Mouse (Mus musculus): ENCODE measurements around the gene Olfr643. TPM values are rescaled to one million over a fixed set of nuclear protein-coding genes. Genes with fewer than 3 reads are reported as not detected.

Olfr643 gene
- not detected for polyA plus RNA-seq (2014; fragmentation: Illumina TruSeq; extraction: RNeasy Lipid Tissue Mini Kit (QIAGEN cat#74804); ENCODE audit: low read depth, low replicate concordance)

DNA sequence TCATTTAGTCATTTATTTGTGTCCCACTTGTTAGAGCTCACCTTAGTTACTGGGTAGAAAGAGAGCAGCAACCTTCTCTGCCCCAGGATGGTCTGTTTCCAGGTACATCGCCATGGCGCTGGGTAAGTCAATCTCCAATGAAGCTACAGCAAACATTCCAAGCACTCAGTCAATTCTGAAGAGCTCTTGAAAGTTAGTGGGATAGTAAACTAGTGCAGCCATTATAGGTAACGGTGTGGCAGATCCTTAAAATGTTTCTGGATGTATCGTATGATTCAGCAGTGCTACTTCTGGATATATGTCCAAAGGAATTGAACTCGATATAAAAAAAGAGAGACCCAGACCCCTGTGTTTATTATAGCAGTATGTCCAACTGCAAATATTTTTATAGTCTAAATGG is at the start of gene Olfr643:
Gene Olfr643 (minus strand): TSS at position 101 of the 400 bp plus-strand sequence.

GRCm38 (mm10) chr7:104183292-104183691 is 46.1 kb upstream of the Olfr643 start, which contains the start of gene Olfr648:
Olfr648 (minus strand) TSS chr7:104183392.

GRCm38 (mm10) chr7:104150456-104150855 is 13.3 kb upstream of the Olfr643 start, which contains the start of gene Ubqlnl:
Ubqlnl (minus strand) TSS chr7:104150556.

GRCm38 (mm10) chr7:104143179-104143578 is 6.0 kb upstream of the Olfr643 start, which contains the start of gene Ubqln3:
Ubqln3 (minus strand) TSS chr7:104143279.

DNA sequence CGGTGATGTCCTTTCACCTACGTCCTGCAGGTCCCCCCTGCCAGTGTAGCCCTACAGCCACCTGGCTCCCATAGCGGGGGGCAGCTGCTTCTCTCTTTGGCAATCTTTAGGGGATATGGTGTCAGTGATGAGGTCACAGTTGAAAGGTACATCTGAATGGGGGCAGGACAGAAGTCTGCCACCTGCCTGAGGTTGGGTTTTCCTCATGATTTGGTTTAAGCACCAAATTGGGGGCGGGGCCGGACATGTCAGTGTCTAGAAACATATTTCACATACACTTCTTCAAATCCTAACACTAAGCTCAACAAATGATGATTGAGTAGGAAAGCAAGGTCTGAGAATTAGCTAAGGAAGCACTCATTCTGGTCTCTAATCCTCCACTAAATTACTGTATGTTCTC is 7.5 kb downstream of the Olfr643 start, which contains the start of gene Ubqln5:
Gene Ubqln5 (minus strand): TSS at position 101 of the 400 bp plus-strand sequence.

GRCm38 (mm10) chr7:104104757-104104972 is 32.5 kb downstream of the Olfr643 start, which contains the start of gene Olfr646:
Olfr646 (plus strand) TSS chr7:104104873.

DNA sequence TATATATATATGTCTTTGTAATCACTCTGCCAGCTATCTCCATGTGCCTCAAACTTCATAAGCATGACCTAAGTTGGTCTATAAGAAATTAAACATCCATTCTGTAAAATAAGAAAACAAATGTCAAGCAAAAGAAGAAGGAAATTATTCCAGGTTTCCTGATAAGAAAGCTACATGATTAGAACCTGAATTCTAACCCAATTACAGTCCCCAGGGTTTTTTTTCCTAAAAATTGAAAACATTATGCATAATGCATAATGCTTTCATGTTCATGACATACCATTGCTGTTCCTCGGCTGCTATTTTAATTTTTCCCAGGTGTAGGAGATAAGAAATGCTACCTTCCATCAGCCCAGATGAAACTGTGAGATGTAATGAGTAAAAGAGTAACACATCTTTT is 51.8 kb downstream of the Olfr643 start, which contains the start of gene Olfr645:
Gene Olfr645 (minus strand): TSS at position 101 of the 400 bp plus-strand sequence.

DNA sequence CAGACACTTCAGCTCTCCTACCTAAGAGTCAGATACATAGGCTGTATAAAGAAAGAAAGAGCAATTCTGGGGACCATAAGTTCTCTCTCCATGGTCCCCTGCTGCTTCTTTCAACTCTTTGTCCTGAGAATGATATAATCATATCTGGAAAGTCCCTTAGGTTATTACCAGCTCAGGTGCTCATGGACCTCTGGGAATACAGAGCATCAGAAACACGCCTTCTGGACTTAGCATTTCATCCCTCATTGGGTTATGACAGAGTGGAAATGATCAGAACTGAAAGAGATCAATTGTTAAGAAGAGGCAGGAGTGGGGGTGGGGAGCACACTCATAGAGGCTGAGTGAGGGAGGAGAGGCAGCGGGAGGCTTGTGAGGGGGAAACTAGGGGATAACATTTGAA is 65.4 kb downstream of the Olfr643 start, which contains the start of gene Olfr644:
Gene Olfr644 (minus strand): TSS at position 101 of the 400 bp plus-strand sequence.

GRCm38 (mm10) chr7:104061345-104061744 is 75.9 kb downstream of the Olfr643 start, which contains the start of gene 4930516K23Rik:
4930516K23Rik (minus strand) TSS chr7:104061445.

DNA sequence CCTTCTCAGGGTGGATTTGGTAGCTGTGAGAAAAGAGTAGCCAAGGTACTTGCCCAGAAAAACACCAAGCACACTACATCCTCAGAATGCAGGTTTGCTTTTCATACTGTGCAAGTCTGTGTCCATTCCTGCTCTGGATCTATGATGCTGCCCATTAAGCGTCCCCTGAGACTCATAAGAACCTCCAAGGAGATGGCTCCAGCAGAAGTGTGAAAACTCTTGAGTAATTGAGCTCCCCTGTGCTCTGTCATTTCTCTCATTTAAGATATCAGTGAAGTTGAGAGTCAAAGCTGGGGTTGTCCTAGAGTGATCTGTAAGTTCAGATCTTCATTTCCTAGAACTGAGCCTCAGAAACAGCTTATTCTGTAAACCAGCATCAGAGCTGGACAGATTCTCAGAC is 84.6 kb downstream of the Olfr643 start, which contains the start of gene Olfr642:
Gene Olfr642 (minus strand): TSS at position 101 of the 400 bp plus-strand sequence.

GRCm38 (mm10) chr7:104035145-104035544 is 102.1 kb downstream of the Olfr643 start, which contains the start of gene Olfr641:
Olfr641 (plus strand) TSS chr7:104035445.

DNA sequence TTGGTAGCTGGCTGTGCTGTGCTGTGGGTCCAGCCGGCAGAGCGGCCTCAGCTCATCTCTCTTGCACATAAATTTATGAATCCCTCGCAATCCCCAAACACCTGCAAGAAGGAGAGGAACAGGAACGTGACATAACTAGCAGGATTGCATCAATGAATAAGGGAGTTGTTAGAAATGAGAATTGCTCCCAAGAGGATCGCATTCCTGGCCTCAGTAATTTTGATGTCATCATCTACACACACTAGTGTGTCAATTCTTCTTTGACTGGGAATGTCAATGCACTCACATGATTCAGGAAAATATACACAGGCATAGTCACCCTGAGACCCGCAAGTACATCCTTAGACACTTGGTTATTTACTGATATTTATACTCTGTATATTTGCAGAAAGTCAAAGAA is 111.7 kb downstream of the Olfr643 start, which contains the start of gene Olfr640:
Gene Olfr640 (minus strand): TSS at position 101 of the 400 bp plus-strand sequence.

GRCm38 (mm10) chr7:104017203-104017602 is 120.0 kb downstream of the Olfr643 start, which contains the start of gene Olfr639:
Olfr639 (minus strand) TSS chr7:104017303.

DNA sequence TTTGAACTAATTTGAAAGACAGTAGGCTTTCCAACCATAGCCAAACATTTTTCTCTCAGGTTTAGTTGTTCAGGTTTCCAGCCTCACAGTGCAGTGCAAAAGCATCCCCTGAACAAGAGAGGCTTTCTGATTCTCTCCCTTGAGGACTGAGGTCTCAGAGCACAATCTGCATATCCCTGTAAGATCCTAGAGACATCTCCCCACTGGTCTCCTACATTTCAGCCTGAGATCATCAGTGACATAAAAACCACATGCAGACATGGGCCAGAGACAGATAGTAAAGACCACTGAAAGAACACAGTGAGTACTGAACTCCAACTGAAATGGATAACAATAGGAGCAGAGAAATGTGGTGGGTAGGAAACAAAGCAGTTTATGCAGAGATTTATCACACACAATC is 138.8 kb downstream of the Olfr643 start, which contains the start of gene Olfr638:
Gene Olfr638 (plus strand): TSS at position 301 of the 400 bp plus-strand sequence.

DNA sequence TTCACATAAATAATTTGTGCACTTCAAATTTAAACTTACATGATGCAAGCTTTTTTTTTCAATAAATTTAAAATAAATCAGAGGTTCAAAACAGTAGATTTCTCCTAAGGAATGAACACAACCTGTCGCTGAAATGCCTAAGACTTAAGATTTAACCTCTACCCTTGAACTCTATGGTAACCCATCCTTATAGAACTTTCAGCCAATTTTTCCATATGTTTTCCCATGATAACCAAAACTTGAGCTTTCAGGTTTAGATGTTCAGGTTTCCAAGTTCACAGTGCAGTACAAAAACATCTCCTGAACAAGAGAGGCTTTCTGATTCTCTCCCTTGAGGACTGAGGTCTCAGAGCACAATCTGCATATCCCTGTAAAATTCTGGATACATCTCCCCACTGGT is 166.4 kb downstream of the Olfr643 start, which contains the start of gene Olfr635:
Gene Olfr635 (plus strand): TSS at position 301 of the 400 bp plus-strand sequence.

Other genes with a start within 250 kb of the Olfr643 start
- not detected for gene Olfr64, start 242.9 kb downstream of the Olfr643 start, polyA plus RNA-seq (2014; fragmentation: Illumina TruSeq; extraction: RNeasy Lipid Tissue Mini Kit (QIAGEN cat#74804); ENCODE audit: low read depth, low replicate concordance)
- not detected for gene Olfr65, start 233.9 kb downstream of the Olfr643 start, polyA plus RNA-seq (2014; fragmentation: Illumina TruSeq; extraction: RNeasy Lipid Tissue Mini Kit (QIAGEN cat#74804); ENCODE audit: low read depth, low replicate concordance)
- gene Olfr631, start 208.6 kb downstream of the Olfr643 start, polyA plus RNA-seq (2014; fragmentation: Illumina TruSeq; extraction: RNeasy Lipid Tissue Mini Kit (QIAGEN cat#74804); ENCODE audit: low read depth, low replicate concordance), result not detected
- gene Olfr632, start 203.1 kb downstream of the Olfr643 start, polyA plus RNA-seq (2014; fragmentation: Illumina TruSeq; extraction: RNeasy Lipid Tissue Mini Kit (QIAGEN cat#74804); ENCODE audit: low read depth, low replicate concordance), result not detected
- gene Olfr633, start 193.0 kb downstream of the Olfr643 start, polyA plus RNA-seq (2014; fragmentation: Illumina TruSeq; extraction: RNeasy Lipid Tissue Mini Kit (QIAGEN cat#74804); ENCODE audit: low read depth, low replicate concordance), result not detected
- not detected for gene Olfr635, start 166.3 kb downstream of the Olfr643 start, polyA plus RNA-seq (2014; fragmentation: Illumina TruSeq; extraction: RNeasy Lipid Tissue Mini Kit (QIAGEN cat#74804); ENCODE audit: low read depth, low replicate concordance)
- gene Olfr638, start 138.7 kb downstream of the Olfr643 start, polyA plus RNA-seq (2014; fragmentation: Illumina TruSeq; extraction: RNeasy Lipid Tissue Mini Kit (QIAGEN cat#74804); ENCODE audit: low read depth, low replicate concordance), result not detected
- gene Olfr639, start 120.1 kb downstream of the Olfr643 start, polyA plus RNA-seq (2014; fragmentation: Illumina TruSeq; extraction: RNeasy Lipid Tissue Mini Kit (QIAGEN cat#74804); ENCODE audit: low read depth, low replicate concordance), result not detected
- gene Olfr640, start 111.8 kb downstream of the Olfr643 start, polyA plus RNA-seq (2014; fragmentation: Illumina TruSeq; extraction: RNeasy Lipid Tissue Mini Kit (QIAGEN cat#74804); ENCODE audit: low read depth, low replicate concordance), result not detected
- gene Olfr641, start 102.0 kb downstream of the Olfr643 start, polyA plus RNA-seq (2014; fragmentation: Illumina TruSeq; extraction: RNeasy Lipid Tissue Mini Kit (QIAGEN cat#74804); ENCODE audit: low read depth, low replicate concordance), result not detected
- not detected for gene Olfr642, start 84.7 kb downstream of the Olfr643 start, polyA plus RNA-seq (2014; fragmentation: Illumina TruSeq; extraction: RNeasy Lipid Tissue Mini Kit (QIAGEN cat#74804); ENCODE audit: low read depth, low replicate concordance)
- gene 4930516K23Rik, start 76.0 kb downstream of the Olfr643 start, polyA plus RNA-seq (2014; fragmentation: Illumina TruSeq; extraction: RNeasy Lipid Tissue Mini Kit (QIAGEN cat#74804); ENCODE audit: low read depth, low replicate concordance), result not detected
- not detected for gene Olfr644, start 65.5 kb downstream of the Olfr643 start, polyA plus RNA-seq (2014; fragmentation: Illumina TruSeq; extraction: RNeasy Lipid Tissue Mini Kit (QIAGEN cat#74804); ENCODE audit: low read depth, low replicate concordance)
- gene Olfr645, start 51.9 kb downstream of the Olfr643 start, polyA plus RNA-seq (2014; fragmentation: Illumina TruSeq; extraction: RNeasy Lipid Tissue Mini Kit (QIAGEN cat#74804); ENCODE audit: low read depth, low replicate concordance), result not detected
- gene Olfr646, start 32.5 kb downstream of the Olfr643 start, polyA plus RNA-seq (2014; fragmentation: Illumina TruSeq; extraction: RNeasy Lipid Tissue Mini Kit (QIAGEN cat#74804); ENCODE audit: low read depth, low replicate concordance), result not detected
- not detected for gene Ubqln5, start 7.6 kb downstream of the Olfr643 start, polyA plus RNA-seq (2014; fragmentation: Illumina TruSeq; extraction: RNeasy Lipid Tissue Mini Kit (QIAGEN cat#74804); ENCODE audit: low read depth, low replicate concordance)
- not detected for gene Ubqln3, start 5.9 kb upstream of the Olfr643 start, polyA plus RNA-seq (2014; fragmentation: Illumina TruSeq; extraction: RNeasy Lipid Tissue Mini Kit (QIAGEN cat#74804); ENCODE audit: low read depth, low replicate concordance)
- not detected for gene Ubqlnl, start 13.2 kb upstream of the Olfr643 start, polyA plus RNA-seq (2014; fragmentation: Illumina TruSeq; extraction: RNeasy Lipid Tissue Mini Kit (QIAGEN cat#74804); ENCODE audit: low read depth, low replicate concordance)
- not detected for gene Olfm5, start 27.4 kb upstream of the Olfr643 start, polyA plus RNA-seq (2014; fragmentation: Illumina TruSeq; extraction: RNeasy Lipid Tissue Mini Kit (QIAGEN cat#74804); ENCODE audit: low read depth, low replicate concordance)
- not detected for gene Olfr648, start 46.0 kb upstream of the Olfr643 start, polyA plus RNA-seq (2014; fragmentation: Illumina TruSeq; extraction: RNeasy Lipid Tissue Mini Kit (QIAGEN cat#74804); ENCODE audit: low read depth, low replicate concordance)
- not detected for gene Olfr649, start 58.6 kb upstream of the Olfr643 start, polyA plus RNA-seq (2014; fragmentation: Illumina TruSeq; extraction: RNeasy Lipid Tissue Mini Kit (QIAGEN cat#74804); ENCODE audit: low read depth, low replicate concordance)
- 0.77 TPM for gene Trim6, start 81.4 kb upstream of the Olfr643 start, polyA plus RNA-seq (2014; fragmentation: Illumina TruSeq; extraction: RNeasy Lipid Tissue Mini Kit (QIAGEN cat#74804); ENCODE audit: low read depth, low replicate concordance)
- 14.5 TPM for gene Trim34a, start 107.1 kb upstream of the Olfr643 start, polyA plus RNA-seq (2014; fragmentation: Illumina TruSeq; extraction: RNeasy Lipid Tissue Mini Kit (QIAGEN cat#74804); ENCODE audit: low read depth, low replicate concordance)
- 2.3 TPM for gene Trim5, start 150.7 kb upstream of the Olfr643 start, polyA plus RNA-seq (2014; fragmentation: Illumina TruSeq; extraction: RNeasy Lipid Tissue Mini Kit (QIAGEN cat#74804); ENCODE audit: low read depth, low replicate concordance)
- gene Trim12a, start 178.1 kb upstream of the Olfr643 start, polyA plus RNA-seq (2014; fragmentation: Illumina TruSeq; extraction: RNeasy Lipid Tissue Mini Kit (QIAGEN cat#74804); ENCODE audit: low read depth, low replicate concordance), result 17.3 TPM
- gene Trim34b, start 192.1 kb upstream of the Olfr643 start, polyA plus RNA-seq (2014; fragmentation: Illumina TruSeq; extraction: RNeasy Lipid Tissue Mini Kit (QIAGEN cat#74804); ENCODE audit: low read depth, low replicate concordance), result 0.32 TPM
- 13.9 TPM for gene Trim12c, start 216.0 kb upstream of the Olfr643 start, polyA plus RNA-seq (2014; fragmentation: Illumina TruSeq; extraction: RNeasy Lipid Tissue Mini Kit (QIAGEN cat#74804); ENCODE audit: low read depth, low replicate concordance)
- 0.12 TPM for gene Trim30b, start 232.5 kb upstream of the Olfr643 start, polyA plus RNA-seq (2014; fragmentation: Illumina TruSeq; extraction: RNeasy Lipid Tissue Mini Kit (QIAGEN cat#74804); ENCODE audit: low read depth, low replicate concordance)